Mouse (Mus musculus) lung, embryonic 15.5 days (tissue): ENCODE measurements around the gene Gpr173. TPM values are rescaled to one million over a fixed set of nuclear protein-coding genes. Genes with fewer than 3 reads are reported as not detected.

Source experiments
- polyA plus RNA-seq: library from polyadenylated mRNA; unstranded; fragments of >200 nt; fragmentation: Nextera tagmentation; extraction: Ambion mirVana; gene quantifications from 2 replicates; pipeline ENCODE4 v1.2.1, GENCODE M21; 2015

The Gpr173 gene
- polyA plus RNA-seq, 1 experiment from 2014 or later, result 3.1 TPM

Other genes starting within 250 kb of the Gpr173 start
- 3.0 and 3.8 TPM in 2 replicates for gene Iqsec2, start 224.4 kb downstream of the Gpr173 start, polyA plus RNA-seq
- gene Kdm5c, start 135.7 kb downstream of the Gpr173 start, polyA plus RNA-seq, result 37.8 and 43.4 TPM in 2 replicates
- 11.0 and 12.0 TPM in 2 replicates for gene Kantr, start 41.2 kb downstream of the Gpr173 start, polyA plus RNA-seq
- 26.1 and 30.7 TPM in 2 replicates for gene Tspyl2, start 26.3 kb downstream of the Gpr173 start, polyA plus RNA-seq
- not detected in 2 replicates for gene Cldn34a, start 194.6 kb upstream of the Gpr173 start, polyA plus RNA-seq